Mouse (Mus musculus) kidney, embryonic 14.5 days (tissue): Measurements from ENCODE around the gene Rpl6. TPM values are rescaled to one million over a fixed set of nuclear protein-coding genes. Genes with fewer than 3 reads are reported as not detected.
"Not testable (repeated sequence)": the region's sequence is repeated elsewhere in the genome, so short reads cannot be mapped to it uniquely, and the experiment has no call there.

Source experiments
- ATAC-seq: fragments of 200-750 bp; cut with Nextera tagmentation; 2 replicates; pipeline ENCODE4 v1.8.0; 2017; ENCODE audit warnings: moderate number of reproducible peaks, mild to moderate bottlenecking, moderate TSS enrichment, moderate library complexity; ENCODE audit not compliant: low FRiP score, low TSS enrichment
- H3K27ac ChIP-seq: fragments of 300-500 bp; sonication (generic); 2 replicates; pipeline ENCODE4 v1.5.1; 2014; ENCODE audit warnings: low read depth, mild to moderate bottlenecking, low read length, moderate library complexity, mixed read lengths
- H3K27me3 ChIP-seq: fragments of 300-500 bp; sonication (generic); 2 replicates; pipeline ENCODE4 v1.6.1; 2014; ENCODE audit warnings: mild to moderate bottlenecking, low read length; ENCODE audit not compliant: control insufficient read depth, insufficient read depth
- H3K36me3 ChIP-seq: fragments of 300-500 bp; sonication (generic); 2 replicates; pipeline ENCODE4 v1.6.1; 2014; ENCODE audit warnings: low read length, mixed read lengths; ENCODE audit not compliant: control insufficient read depth, insufficient read depth
- H3K4me1 ChIP-seq: fragments of 300-500 bp; sonication (generic); 2 replicates; pipeline ENCODE4 v1.6.1; 2014; ENCODE audit warnings: low read length, mixed read lengths; ENCODE audit not compliant: control insufficient read depth, insufficient read depth
- H3K4me2 ChIP-seq: fragments of 300-500 bp; sonication (generic); replicated peaks from 2 replicates; pipeline ENCODE4 v1.6.1; 2014; ENCODE audit warnings: low read depth, mild to moderate bottlenecking, low read length
- H3K4me3 ChIP-seq: fragments of 300-500 bp; sonication (generic); 2 replicates; pipeline ENCODE4 v1.5.1; 2014; ENCODE audit warnings: mild to moderate bottlenecking, low read length
- H3K9ac ChIP-seq: fragments of 300-500 bp; sonication (generic); 2 replicates; pipeline ENCODE4 v1.6.1; 2014; ENCODE audit warnings: low read depth, mild to moderate bottlenecking, low read length, moderate library complexity
- H3K9me3 ChIP-seq: fragments of 300-500 bp; sonication (generic); 2 replicates; pipeline ENCODE4 v1.6.1; 2016; ENCODE audit warnings: low read length; ENCODE audit not compliant: control insufficient read depth
- WGBS: fragments of 180-500 bp; shearing (Covaris S2); extraction: QIAGEN DNeasy Blood & Tissue Kit; methylation state at CpG from one replicate; pipeline ENCODE4 v1.1.7; 2014; 5-methylcytosine and 5-hydroxymethylcytosine counted together
- polyA plus RNA-seq: library from polyadenylated mRNA; unstranded; fragments of >200 nt; fragmentation: Nextera tagmentation; extraction: Ambion mirVana; gene quantifications from 2 replicates; pipeline ENCODE4 v1.2.1, GENCODE M21; 2014

The Rpl6 gene
- polyA plus RNA-seq, 1 experiment from 2014 or later: 738 TPM

DNA sequence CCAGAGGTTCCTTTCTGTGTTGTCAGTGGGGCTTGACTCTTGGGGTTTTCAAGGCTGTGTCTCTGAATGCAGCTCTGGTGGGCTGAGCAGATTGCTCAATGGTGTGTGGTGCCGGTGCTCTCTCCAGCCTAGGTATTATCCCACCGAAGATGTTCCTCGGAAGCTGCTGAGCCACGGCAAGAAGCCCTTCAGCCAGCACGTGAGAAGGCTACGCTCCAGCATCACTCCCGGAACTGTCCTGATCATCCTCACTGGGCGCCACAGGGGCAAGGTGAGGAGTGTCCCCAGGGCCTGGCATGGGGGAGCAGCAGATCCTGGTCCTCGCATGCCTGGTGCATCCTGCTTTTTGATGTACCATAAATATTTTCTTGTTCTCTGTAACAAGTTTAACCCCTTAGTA lies 2.3 kb downstream of the Rpl6 start:
- H3K9ac ChIP-seq: peak overlapping the region; percentile 98; the same call in 1 of the 2 replicates
- no peak for ATAC-seq
- H3K4me2 ChIP-seq: peak overlapping the region; percentile 49

DNA sequence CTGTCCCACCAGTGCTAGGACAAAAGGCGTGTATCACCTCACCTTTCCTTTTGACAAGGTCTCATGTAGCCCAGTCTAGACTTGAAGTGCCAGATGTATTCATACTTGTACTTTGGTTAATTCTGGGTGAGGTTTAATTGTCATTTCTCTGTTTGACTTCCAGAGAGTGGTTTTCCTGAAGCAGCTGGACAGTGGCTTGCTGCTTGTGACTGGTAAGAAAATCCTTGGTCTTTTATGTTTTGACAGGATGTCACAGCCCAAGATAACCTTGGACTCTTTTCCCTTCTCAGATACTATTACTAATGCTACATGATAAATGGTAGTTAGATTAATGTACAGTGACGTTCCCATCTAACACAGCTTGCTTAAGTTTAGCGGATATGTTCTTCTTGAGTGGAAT lies 2.7 kb downstream of the Rpl6 start:
- peak overlapping the region; percentile 93; the same call in 1 of the 2 replicates for H3K4me3 ChIP-seq

More for the DNA sequence above, 2.3 kb downstream of the Rpl6 start:
- Histone ChIP-seq H3K36me3 (peaks cover 60% of the 10 kb centered on the region), H3K4me1 (peaks cover 17% of the 10 kb centered on the region), H3K27me3 (no peaks in the 10 kb centered on the region), H3K9me3 (no peaks in the 10 kb centered on the region), H3K27ac (no peak overlapping the region), H3K4me3 (peak overlapping the region; percentile 93; the same call in 1 of the 2 replicates)
- 76% methylated on average over 9 of the region's 9 CpGs for WGBS

DNA sequence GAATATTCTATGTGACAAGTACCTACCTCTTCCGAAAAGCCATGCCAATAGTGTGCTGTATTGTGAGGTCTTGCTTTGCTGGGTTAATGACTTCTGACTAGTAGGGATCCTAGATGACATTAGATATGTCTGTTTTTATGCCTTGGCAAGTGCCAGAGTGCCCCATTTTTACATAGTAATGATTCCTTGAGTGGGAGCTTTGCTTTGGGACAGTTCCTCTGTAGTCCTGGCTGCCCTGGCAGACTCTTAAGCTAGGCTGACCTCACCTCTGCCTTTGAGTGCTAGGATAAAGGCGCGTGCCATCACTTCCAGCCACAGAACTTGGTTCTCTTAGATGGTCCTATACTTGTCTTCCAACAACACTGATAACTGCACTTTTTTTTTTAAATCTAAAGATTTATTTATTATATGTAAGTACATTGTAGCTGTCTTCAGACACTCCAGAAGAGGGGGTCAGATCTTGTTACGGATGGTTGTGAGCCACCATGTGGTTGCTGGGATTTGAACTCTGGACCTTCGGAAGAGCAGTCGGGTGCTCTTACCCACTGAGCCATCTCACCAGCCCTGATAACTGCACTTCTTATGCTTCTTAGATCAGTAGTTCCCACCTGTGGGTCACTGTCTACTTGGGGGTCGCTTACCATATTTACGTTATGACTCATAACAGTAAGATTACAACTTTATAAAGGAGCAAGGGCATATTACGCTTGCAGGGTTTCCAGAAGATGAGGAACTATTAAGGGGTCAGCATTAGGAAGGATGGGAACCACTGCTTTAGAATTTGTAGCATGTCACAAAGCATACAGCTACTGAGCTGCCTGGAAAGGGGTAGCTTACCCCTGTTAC lies 5.7 kb downstream of the Rpl6 start:
- no peak overlapping the region for H3K4me3 ChIP-seq
- no peaks in the 10 kb centered on the region for H3K27me3 ChIP-seq
- H3K9me3 ChIP-seq: no peaks in the 10 kb centered on the region
- ATAC-seq: no peak
- no peak overlapping the region for H3K4me2 ChIP-seq
- no peak overlapping the region for H3K9ac ChIP-seq
- H3K36me3 ChIP-seq: peaks cover 71% of the 10 kb centered on the region
- no peak overlapping the region for H3K27ac ChIP-seq
- WGBS: 94% methylated on average over 9 of the region's 9 CpGs
- peaks cover 17% of the 10 kb centered on the region for H3K4me1 ChIP-seq

More for the DNA sequence above, 2.7 kb downstream of the Rpl6 start:
- peaks cover 17% of the 10 kb centered on the region for H3K4me1 ChIP-seq
- H3K27me3 ChIP-seq: no peaks in the 10 kb centered on the region
- no peak overlapping the region for H3K4me2 ChIP-seq
- H3K9me3 ChIP-seq: no peaks in the 10 kb centered on the region
- H3K27ac ChIP-seq: no peak overlapping the region
- peaks cover 64% of the 10 kb centered on the region for H3K36me3 ChIP-seq
- H3K9ac ChIP-seq: no peak overlapping the region
- WGBS: 68% methylated on average over 3 of the region's 3 CpGs
- ATAC-seq: no peak

DNA sequence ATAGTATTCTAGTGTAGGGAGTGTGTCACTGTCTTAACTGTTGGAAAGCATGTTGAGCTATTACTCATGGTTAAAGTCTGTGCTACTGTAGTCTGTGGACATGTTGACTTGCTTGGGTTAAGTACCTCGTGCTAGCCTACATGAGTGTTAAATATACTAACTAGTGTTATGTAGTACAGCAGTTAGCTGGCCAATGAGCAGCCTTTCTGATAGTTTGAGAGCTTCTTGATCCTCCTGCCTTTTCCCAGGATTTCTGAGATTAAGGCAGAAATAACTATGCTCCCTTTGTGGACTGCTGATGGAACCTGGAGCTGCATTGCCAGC lies 6.3 kb downstream of the Rpl6 start:
- H3K4me3 ChIP-seq: no peak overlapping the region
- H3K4me2 ChIP-seq: no peak overlapping the region
- no peak for ATAC-seq
- peaks cover 16% of the 10 kb centered on the region for H3K4me1 ChIP-seq
- no peaks in the 10 kb centered on the region for H3K9me3 ChIP-seq
- 97% methylated on average over 1 of the region's 1 CpGs for WGBS
- no peak overlapping the region for H3K27ac ChIP-seq
- H3K9ac ChIP-seq: no peak overlapping the region
- H3K36me3 ChIP-seq: peaks cover 71% of the 10 kb centered on the region
- H3K27me3 ChIP-seq: no peaks in the 10 kb centered on the region

DNA sequence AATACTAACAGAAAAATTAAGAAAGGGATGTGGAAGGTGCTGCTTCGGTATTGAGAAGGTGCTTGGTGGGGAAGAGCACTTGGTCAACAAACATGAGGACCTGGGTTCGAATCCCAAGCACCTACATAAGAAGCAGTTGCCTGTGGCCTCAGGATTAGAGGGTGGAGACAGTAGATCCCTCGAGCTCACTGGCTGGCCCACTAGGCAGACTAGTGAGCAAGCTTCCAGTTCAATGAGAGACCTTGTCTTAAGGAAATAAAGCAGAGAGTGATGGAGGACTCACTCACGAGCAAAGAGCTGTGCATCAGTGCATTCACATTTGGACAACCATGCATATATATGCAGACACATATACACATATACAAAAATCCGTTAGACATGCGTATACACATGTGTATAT lies 7.8 kb downstream of the Rpl6 start:
- peaks cover under 1% of the 10 kb centered on the region for H3K4me1 ChIP-seq
- H3K9ac ChIP-seq: no peak overlapping the region
- H3K36me3 ChIP-seq: peaks cover 55% of the 10 kb centered on the region
- H3K4me2 ChIP-seq: no peak overlapping the region
- H3K9me3 ChIP-seq: no peaks in the 10 kb centered on the region
- 92% methylated on average over 6 of the region's 6 CpGs for WGBS
- H3K27me3 ChIP-seq: no peaks in the 10 kb centered on the region
- H3K4me3 ChIP-seq: no peak overlapping the region
- no peak overlapping the region for H3K27ac ChIP-seq
- no peak for ATAC-seq

DNA sequence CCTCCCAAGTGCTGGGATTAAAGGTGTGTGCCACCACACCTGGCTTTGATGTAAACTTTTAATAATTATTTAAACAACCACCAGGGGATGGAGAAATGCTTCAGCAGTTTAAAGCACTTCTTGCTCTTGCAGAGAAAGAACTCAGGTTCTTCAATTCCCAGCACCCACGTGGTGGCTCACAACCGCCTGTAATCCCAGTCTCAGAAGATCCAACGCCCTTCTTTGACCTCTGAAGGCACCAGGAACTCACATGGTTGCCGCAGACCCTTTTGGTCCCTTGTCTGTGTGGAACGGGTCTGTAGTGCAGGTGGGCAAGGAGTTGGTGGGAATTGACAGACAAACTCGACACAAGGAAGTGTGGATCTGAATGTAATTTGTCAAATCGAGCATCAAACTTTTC lies 10.4 kb downstream of the Rpl6 start:
- ATAC-seq: no peak
- no peaks in the 10 kb centered on the region for H3K4me1 ChIP-seq
- H3K36me3 ChIP-seq: peaks cover 29% of the 10 kb centered on the region
- no peak overlapping the region for H3K27ac ChIP-seq
- no peaks in the 10 kb centered on the region for H3K9me3 ChIP-seq
- H3K9ac ChIP-seq: no peak overlapping the region
- 57% methylated on average over 7 of the region's 7 CpGs for WGBS
- no peak overlapping the region for H3K4me3 ChIP-seq
- H3K4me2 ChIP-seq: no peak overlapping the region
- no peaks in the 10 kb centered on the region for H3K27me3 ChIP-seq

DNA sequence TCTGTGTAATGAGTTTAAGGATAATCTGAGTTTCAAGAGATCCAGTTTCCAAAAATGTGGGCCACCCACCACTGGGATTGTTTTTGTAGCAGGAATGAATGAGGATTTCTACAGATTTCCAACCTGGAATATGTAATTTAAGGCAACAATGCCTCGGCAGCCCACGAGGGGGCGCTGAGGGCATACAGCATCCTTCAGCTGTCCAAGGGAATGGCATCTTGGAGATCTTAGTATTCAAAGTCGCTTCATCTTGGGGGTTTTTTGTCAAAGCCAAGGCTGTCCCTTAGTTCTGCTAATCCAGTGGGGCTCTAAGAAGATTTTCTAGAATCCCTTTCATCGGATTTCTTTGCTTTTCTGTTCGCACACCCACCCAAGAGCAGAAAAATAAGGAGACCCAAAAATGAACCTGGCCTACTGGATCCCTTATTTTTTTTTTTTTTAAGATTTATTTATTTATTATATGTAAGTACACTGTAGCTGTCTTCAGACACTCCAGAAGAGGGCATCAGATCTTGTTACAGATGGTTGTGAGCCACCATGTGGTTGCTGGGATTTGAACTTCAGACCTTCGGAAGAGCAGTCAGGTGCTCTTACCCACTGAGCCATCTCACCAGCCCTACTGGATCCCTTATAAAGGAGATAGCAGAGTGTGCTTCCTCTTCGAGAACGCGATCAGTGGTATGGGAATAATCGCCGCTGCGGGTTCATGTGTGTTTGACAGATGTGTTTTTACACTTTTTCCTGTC lies 11.3 kb downstream of the Rpl6 start:
- Histone ChIP-seq H3K4me2 (no peak overlapping the region), H3K4me3 (no peak overlapping the region), H3K9ac (no peak overlapping the region), H3K27me3 (no peaks in the 10 kb centered on the region), H3K36me3 (peaks cover 21% of the 10 kb centered on the region), H3K9me3 (no peaks in the 10 kb centered on the region), H3K4me1 (no peaks in the 10 kb centered on the region), H3K27ac (no peak overlapping the region)
- no peak for ATAC-seq
- 53% methylated on average over 13 of the region's 13 CpGs for WGBS

DNA sequence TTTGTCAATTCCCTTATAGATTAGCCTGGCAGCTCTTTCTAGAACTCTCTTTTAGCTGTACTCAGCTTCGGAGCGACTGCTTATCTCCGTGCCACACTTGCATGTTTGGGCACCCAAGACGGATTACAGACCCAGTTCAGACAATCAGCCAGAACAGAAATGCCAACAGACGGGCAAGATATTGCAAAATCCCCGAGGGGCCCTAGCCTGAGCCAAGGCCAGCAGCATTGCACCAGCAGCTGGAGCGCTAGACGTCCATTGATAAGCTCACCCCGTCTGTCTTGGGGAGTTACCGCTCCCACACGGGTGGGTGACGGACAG lies 11.8 kb downstream of the Rpl6 start:
- Histone ChIP-seq H3K9me3 (no peaks in the 10 kb centered on the region), H3K27me3 (no peaks in the 10 kb centered on the region), H3K9ac (no peak overlapping the region), H3K36me3 (peaks cover 16% of the 10 kb centered on the region), H3K4me2 (no peak overlapping the region), H3K27ac (no peak overlapping the region), H3K4me3 (no peak overlapping the region), H3K4me1 (no peaks in the 10 kb centered on the region)
- 90% methylated on average over 12 of the region's 12 CpGs for WGBS
- ATAC-seq: no peak

DNA sequence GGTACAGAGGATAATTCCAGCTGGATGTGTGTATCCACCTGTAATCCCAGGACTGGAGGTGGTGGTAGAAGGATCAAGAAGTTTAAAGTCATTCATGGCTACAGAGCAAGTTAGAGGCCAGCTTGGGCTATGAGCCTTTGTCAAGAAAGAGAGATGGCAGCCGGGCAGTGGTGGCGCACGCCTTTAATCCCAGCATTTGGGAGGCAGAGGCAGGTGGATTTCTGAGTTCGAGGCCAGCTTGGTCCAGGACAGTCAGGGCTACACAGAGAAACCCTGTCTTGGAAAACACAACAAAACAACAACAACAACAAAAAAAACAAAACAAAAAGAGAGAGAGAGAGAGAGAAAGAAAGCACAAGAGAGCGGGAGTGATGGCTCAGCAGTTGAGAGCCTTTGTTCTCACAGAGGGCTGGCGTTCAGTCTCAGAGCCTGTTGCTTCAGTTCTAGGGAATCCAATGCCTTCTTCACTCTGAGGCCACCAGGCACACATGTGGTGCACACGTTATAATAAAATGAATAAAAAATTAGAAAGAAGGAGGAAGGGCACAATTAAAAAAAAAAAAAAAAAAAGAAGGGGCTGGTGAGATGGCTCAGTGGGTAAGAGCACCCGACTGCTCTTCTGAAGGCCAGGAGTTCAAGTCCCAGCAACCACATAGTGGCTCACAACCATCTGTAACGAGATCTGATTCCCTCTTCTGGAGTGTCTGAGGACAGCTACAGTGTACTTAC lies 12.5 kb downstream of the Rpl6 start:
- WGBS: 89% methylated on average over 9 of the region's 9 CpGs
- H3K4me2 ChIP-seq, ATAC-seq: not testable (repeated sequence)

More for the DNA sequence above, 12.5 kb downstream of the Rpl6 start:
- not testable (repeated sequence) for H3K27me3 ChIP-seq, H3K4me1 ChIP-seq, H3K36me3 ChIP-seq, H3K4me3 ChIP-seq, H3K27ac ChIP-seq, H3K9me3 ChIP-seq, H3K9ac ChIP-seq
